Mouse (Mus musculus): ENCODE results near the gene Tmem135.

DNA sequence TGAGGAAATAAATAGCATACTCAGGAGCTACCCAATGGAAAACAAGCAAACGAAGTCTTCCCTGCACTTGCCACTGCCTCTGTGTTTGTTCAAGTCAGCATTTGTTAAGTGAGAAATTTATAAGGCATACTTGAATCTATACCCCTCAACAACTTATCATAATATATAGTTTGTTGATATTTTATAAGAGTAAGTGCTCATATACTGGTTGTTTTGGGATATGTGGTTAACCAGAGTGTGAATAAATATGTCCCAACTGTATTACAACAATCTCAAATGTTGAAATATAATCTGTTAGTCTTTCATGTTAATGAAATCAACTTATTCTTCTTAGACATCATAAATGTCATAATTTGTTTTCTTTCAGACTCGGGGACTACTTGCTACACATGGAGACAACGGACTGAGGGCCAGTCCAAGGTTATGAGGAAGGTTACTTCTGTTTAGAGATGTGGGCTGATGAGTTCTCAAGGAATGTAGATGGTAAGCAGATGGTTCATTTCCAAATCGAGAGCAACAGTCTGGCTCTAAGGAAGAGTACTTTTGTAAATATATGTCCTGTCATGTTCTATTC, 152.1 kb downstream of the Tmem135 start:
- TF ChIP-seq CTCF (IDR thresholded peaks at IDR 0.05), result no peak
- no peak for TF ChIP-seq POLR2A (IDR thresholded peaks at IDR 0.05; ENCODE audit: insufficient read depth, low read depth, low read length)

All from heart, adult 2 months (tissue).